Mouse (Mus musculus) ovary, postnatal 10 days (tissue): ENCODE data around the gene Ccdc65.
"Not testable (repeated sequence)": the region's sequence is repeated elsewhere in the genome, so short reads cannot be mapped to it uniquely, and the experiment has no call there.

Experiments
- DNase-seq: peaks from one replicate; pipeline ENCODE4 v3.0.0; 2022; ENCODE audit warnings: low spot score

The Ccdc65 gene

GRCm38 (mm10) chr15:98737881-98738280 lies 29.9 kb downstream of the Ccdc65 start:
- no peak for DNase-seq

- DNase-seq = no peak
Measured at GRCm38 (mm10) chr15:98738796-98739195, 30.8 kb downstream of the Ccdc65 start.

DNA sequence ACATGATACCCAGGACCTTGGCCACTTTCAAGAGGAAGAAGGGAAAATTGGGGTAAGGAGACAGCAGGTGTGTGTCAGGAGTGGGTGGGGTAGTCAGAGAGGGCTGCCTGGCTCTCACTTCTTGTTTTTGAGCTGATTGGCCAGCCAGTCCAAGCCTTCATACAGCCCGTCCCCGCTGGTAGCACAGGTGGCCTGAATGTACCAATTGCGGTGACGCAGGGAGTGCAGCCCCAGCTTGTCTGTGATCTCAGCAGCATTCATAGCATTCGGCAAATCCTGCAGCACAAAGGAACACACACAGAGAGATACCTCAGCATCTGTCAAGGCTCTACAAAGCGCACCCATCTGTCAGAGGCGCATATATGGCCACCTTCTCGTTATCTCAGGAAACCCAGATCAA lies 32.2 kb downstream of the Ccdc65 start:
- no peak for DNase-seq

GRCm38 (mm10) chr15:98742766-98743428 lies 34.9 kb downstream of the Ccdc65 start:
- no peak for DNase-seq

DNA sequence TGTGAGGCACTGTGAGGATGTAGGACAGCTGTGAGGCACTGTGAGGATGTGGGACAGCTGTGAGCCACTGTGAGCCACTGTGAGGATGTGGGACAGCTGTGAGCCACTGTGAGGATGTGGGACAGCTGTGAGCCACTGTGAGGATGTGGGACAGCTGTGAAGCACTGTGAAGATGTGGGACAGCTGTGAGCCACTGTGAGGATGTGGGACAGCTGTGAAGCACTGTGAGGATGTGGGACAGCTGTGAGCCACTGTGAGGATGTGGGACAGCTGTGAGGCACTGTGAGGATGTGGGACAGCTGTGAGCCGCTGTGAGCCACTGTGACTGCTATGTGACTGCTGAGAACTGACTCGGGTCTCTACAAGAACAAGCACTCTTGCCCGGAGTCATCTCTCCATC lies 35.9 kb downstream of the Ccdc65 start:
- not testable (repeated sequence) for DNase-seq

DNA sequence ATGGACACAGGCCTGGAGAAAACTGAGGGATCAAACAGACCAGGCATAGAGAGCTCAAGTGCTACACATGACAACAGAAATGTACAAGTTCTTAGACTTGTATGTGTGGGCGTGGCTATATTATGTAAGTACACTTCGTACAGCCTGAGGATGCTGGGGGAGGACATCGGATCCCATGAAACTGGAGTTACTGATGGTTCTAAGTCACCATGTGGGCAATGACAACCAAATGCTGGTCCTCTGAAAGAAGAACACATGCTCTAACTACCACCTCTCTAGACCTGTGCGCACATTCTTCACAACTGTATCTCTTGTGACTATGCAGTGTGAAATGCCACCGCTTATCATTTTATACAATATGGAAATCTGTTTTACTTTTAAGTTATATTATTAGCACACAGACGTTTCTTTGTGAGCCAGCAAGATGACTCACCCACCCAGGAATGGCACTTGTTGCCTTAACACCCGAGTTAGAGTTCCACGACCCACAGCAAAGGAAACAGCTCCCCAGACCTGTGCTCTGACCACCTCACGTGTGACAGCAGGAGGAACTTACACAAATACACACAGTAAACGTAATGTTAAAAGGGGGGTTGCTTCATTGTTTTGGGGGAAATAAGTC lies 38.4 kb downstream of the Ccdc65 start:
- no peak for DNase-seq

- DNase-seq = no peak
Measured at GRCm38 (mm10) chr15:98747296-98747695, 39.3 kb downstream of the Ccdc65 start.

DNA sequence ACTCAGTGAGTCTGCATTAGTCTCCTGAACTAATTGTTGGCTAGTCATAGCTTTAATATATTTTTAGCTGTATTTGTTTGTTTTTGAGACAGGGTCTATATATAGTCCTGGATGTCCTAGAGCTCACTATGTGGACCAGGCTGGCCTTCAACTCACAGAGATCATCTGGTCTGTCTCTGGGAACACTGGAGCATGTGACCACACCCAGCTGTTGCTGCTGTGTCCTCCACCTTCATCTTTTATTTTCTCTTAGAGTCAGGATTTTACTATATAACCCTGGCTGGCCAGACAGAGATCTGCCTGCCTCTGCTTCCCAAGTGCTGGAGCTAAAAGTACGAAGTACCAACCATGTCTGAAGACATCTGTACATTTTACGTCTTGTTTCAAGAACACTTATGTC lies 41.1 kb downstream of the Ccdc65 start:
- DNase-seq = no peak

DNA sequence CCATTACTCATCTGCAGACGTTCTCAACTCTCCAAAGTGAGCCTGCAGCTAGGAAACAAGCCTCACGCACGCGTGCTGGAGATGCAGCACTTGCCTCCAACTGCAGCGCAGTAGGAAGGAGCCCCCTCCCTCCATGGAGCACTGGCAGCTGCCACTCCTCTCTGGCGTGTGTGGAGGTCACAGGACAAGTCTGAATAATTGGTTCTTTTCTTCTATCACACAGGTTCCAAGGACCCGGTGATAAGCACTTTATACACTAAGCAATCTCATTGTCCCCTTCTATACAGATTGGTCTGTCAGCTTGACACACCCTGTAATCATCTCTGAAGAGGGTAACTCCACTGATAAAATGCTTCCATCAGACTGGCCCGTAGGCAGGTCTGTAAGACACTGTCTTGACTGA lies 45.0 kb downstream of the Ccdc65 start:
- DNase-seq = no peak

- DNase-seq = no peak
Measured at GRCm38 (mm10) chr15:98754125-98754524, 46.1 kb downstream of the Ccdc65 start.

DNA sequence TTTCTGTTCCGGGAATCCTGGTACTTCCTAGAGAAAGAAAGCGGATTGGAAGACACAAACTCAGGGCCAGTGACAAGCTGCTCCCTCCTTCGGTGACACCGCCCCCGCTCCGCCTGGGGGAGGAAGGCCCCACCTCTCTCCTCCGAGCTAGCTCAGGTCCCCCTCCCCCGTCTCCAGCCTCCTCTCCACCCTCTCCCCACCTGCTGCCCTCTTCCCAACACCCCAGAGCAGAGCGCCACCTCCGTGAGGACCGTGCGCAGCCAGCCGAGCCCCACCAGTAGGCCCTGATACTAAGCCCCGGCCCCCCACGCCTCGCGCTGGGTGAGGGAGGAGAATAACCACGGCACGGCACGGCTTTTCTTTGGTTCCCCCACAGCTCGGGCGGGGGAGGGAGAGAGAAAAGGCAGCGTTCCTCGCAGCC lies 54.2 kb downstream of the Ccdc65 start:
- peak; percentile 52 for DNase-seq

- DNase-seq = peak; percentile 94
Measured at GRCm38 (mm10) chr15:98762670-98763529, 54.9 kb downstream of the Ccdc65 start, which contains the start of gene Arf3. Gene Arf3, minus strand, starts transcription at chr15:98763214.

DNA sequence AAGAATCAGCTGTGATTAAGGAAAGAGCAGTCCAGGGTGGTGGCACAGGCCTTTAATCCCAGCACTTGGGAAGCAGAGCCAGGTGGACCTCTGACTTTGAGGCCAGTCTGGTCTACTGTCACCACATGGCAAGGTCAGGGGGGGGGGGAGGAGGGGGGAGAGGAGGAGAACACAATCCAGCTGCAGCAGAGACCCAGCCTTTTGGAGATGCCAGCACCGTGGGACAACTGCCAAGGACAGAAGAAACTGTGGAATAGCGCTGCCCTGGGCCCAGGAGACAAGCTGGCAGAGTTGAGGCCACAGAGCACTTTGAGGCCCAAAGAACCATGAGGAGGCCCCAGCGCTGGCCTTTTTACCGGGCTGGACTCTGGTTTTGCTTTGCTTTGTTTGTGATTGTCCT lies 57.9 kb downstream of the Ccdc65 start:
- no peak for DNase-seq

- DNase-seq = no peak
Measured at GRCm38 (mm10) chr15:98768259-98768658, 60.3 kb downstream of the Ccdc65 start.

GRCm38 (mm10) chr15:98771813-98772425 lies 63.9 kb downstream of the Ccdc65 start:
- no peak for DNase-seq

DNA sequence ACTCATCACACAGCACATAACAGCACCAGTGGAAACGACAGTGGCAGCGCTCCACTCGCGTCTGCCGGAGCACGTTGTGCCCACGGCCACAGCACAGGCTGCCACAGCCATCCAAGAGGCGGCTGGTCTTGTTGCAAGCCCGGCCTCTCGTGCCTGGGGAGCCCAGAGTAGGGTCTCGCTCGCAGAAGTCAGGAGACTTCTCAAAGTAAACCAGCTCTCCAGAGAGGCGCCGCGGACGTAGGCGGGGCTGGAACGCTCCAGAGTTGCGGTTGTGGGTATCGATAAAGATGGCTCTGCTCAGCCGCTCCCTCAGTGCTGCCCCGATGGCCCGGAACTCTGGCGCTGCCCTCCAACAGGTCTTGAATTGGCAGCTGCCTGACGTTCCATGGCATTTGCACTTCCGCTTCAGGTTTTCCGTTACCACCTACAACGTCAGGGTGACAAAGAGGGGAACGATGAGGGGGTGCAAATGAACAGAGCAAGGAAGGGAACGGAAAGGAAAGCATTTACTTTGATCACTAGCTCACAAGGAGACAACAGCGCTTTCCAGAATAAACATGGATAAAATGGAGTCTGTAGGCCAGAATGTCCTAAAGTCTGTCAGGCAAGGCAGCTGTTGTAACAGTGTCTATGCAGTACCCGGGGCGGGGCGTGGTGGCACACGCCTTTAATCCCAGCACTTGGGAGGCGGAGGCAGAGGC lies 64.7 kb downstream of the Ccdc65 start:
- DNase-seq = no peak
